Mouse (Mus musculus) liver, adult 2 months (tissue): Measurements from ENCODE around the gene Nop53. TPM values are rescaled to one million over a fixed set of nuclear protein-coding genes. Genes with fewer than 3 reads are reported as not detected.

Experiments used
- DNase-seq: peaks from one replicate; pipeline ENCODE4 v3.0.0-alpha.2; 2011; ENCODE audit warnings: low read depth, low spot score; ENCODE audit errors: extremely low read depth
- H3K27ac ChIP-seq: fragments of 200-500 bp; replicated peaks from 2 replicates; pipeline ENCODE4 v1.5.1; 2012; ENCODE audit warnings: low read depth, mild to moderate bottlenecking, control low read depth, inconsistent platforms, low read length; ENCODE audit not compliant: insufficient read depth
- H3K27me3 ChIP-seq: fragments of 200-500 bp; 2 replicates; pipeline ENCODE4 v1.6.1; 2012; ENCODE audit warnings: mild to moderate bottlenecking, moderate library complexity, low read length, inconsistent platforms; ENCODE audit not compliant: control insufficient read depth, insufficient read depth
- H3K36me3 ChIP-seq: fragments of 200-500 bp; 2 replicates; pipeline ENCODE4 v1.6.1; 2012; ENCODE audit warnings: low read length, inconsistent platforms; ENCODE audit not compliant: control insufficient read depth, insufficient read depth
- H3K4me1 ChIP-seq: fragments of 200-500 bp; 2 replicates; pipeline ENCODE4 v1.6.1; 2011; ENCODE audit warnings: low read length; ENCODE audit not compliant: control insufficient read depth, insufficient read depth
- H3K4me3 ChIP-seq: fragments of 200-500 bp; 2 replicates; pipeline ENCODE4 v1.5.1; 2011; ENCODE audit warnings: low read depth, mild to moderate bottlenecking, control low read depth, low read length, moderate library complexity; ENCODE audit not compliant: insufficient read depth
- H3K79me2 ChIP-seq: fragments of 200-500 bp; 2 replicates; pipeline ENCODE4 v1.6.1; 2012; ENCODE audit warnings: inconsistent platforms, mild to moderate bottlenecking, low read length, moderate library complexity; ENCODE audit not compliant: control insufficient read depth, insufficient read depth
- H3K9ac ChIP-seq: fragments of 200-500 bp; 2 replicates; pipeline ENCODE4 v1.6.1; 2012; ENCODE audit warnings: low read depth, mild to moderate bottlenecking, control low read depth, inconsistent platforms, low read length
- CTCF ChIP-seq: fragments of 200-500 bp; IDR thresholded peaks from 2 replicates; pipeline ENCODE4 v1.5.1; 2011; ENCODE audit warnings: low read depth, low read length, control low read depth
- POLR2A ChIP-seq: fragments of 200-500 bp; IDR thresholded peaks from 2 replicates; pipeline ENCODE4 v1.6.1; 2011; ENCODE audit warnings: low read length, control low read depth; ENCODE audit not compliant: insufficient read depth; ENCODE audit errors: extremely low read depth
- WGBS: fragments of 180-500 bp; shearing (Covaris S2); methylation state at CpG from one replicate; pipeline ENCODE4 v1.1.7; 2018; 5-methylcytosine and 5-hydroxymethylcytosine counted together
- polyA plus RNA-seq: library from polyadenylated mRNA; depleted of rRNA; stranded (reverse); fragments of >200 nt; gene quantifications from 2 replicates; pipeline ENCODE4 v1.2.3, GENCODE M21; 2012; rRNA removed
- total RNA-seq: library from RNA; depleted of rRNA; stranded (reverse); fragments of >200 nt; gene quantifications from 2 replicates; pipeline ENCODE4 v1.2.3, GENCODE M21; 2014; rRNA removed

Gene Nop53
- total RNA-seq (57.3 and 59.6 TPM in 2 replicates), polyA plus RNA-seq (65.2 and 69.5 TPM in 2 replicates)

DNA sequence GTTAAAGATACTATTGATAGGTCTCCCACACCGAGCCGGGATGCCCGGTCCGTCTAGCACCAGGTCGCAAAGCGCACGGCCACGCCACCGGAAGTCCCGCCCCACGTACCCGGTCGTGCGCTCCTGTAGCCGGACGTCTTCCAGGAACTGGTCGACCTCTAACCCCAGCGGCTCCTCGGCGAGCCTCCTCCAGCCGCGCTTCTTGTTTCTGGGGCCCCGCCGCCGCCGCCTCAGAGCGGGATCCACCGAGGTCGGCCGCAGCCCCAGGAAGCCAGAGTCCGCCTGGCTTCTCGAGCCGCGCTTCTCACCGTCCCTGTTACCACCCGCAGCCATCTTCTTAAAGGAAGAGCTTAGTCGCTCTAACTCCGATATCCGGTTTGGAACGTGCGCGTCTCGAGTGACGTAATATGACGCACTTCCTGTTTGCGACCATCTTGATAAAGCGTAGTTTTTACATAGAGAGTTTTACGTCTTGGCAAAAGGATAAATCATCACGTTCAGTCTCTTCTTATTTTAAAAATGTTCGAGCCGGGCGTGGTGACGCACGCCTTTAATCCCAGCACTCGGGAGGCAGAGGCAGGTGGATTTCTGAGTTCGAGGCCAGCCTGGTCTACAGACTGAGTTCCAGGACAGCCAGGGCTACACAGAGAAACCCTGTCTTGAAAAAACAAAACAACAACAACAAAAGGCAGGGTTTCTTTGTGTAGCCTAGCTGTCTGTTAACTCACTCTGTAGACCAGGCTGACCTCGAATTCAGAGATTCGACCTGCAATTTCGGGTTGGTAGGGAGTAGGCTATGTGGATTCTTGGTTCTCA lies at the start of gene Nop53:
Gene Nop53 (minus strand): TSS at position 354 of the 816 bp plus-strand sequence.
- WGBS = 2% methylated on average over 59 of the region's 59 CpGs
- Histone ChIP-seq H3K9ac (peak within 1 kb of the TSS; percentile 92), H3K36me3 (peaks cover 7% of the 10 kb centered on the region), H3K4me1 (peaks cover 9% of the 10 kb centered on the region), H3K27ac (peak within 1 kb of the TSS; percentile 96), H3K79me2 (no peaks in the 10 kb centered on the region), H3K27me3 (no peaks in the 10 kb centered on the region), H3K4me3 (peak within 1 kb of the TSS; percentile 86)
- TF ChIP-seq CTCF (no peak), POLR2A (no peak)
- DNase-seq = peak; percentile 95

DNA sequence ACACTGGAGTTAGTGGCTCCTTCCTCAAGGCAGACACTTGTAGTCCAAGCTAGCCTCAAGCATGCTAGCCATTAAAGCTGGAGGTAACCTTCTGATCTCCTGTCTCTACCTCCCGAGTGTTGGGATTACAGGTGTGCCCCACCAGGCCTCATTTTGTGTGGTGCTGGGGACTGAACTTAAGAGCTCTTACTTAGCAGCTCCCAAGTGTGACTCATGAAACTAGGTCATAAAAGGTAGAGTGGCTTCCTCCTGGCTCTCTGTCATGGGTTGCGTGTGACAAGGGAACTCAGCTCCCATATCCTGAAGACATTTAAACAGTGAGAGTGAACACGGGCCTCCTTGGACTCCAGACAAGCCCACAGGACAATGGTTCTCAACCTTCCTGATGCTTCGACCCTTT lies 47.9 kb upstream of the Nop53 start:
- no peaks in the 10 kb centered on the region for H3K27me3 ChIP-seq
- TF ChIP-seq CTCF (no peak), POLR2A (no peak)
- H3K9ac ChIP-seq = no peak overlapping the region
- H3K4me1 ChIP-seq = peaks cover 7% of the 10 kb centered on the region; the same call in 1 of the 2 replicates
- WGBS = 91% methylated on average over 4 of the region's 4 CpGs
- H3K4me3 ChIP-seq = no peak overlapping the region
- H3K79me2 ChIP-seq = peaks cover 3% of the 10 kb centered on the region; the same call in 1 of the 2 replicates
- peaks cover 5% of the 10 kb centered on the region; the same call in 1 of the 2 replicates for H3K36me3 ChIP-seq
- no peak for DNase-seq
- no peak overlapping the region for H3K27ac ChIP-seq

DNA sequence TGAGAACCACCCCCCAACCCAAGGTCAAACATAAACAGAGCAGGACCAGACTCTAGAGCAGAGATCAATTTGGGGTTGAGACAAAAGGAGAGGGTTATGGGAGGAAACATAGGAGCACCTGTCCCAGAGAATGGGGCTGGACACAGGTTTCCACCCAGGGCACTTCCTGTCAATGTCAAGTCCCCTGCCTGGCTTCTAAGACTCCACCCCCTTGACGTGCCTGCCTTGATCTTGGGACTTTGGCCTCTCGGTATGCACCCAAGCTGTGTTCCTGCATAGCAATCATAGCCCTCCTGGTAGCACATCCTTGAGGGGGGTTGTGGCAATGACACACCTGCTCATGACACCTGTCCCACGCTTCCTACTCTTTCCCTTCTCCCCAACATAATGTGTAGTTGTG lies 47.3 kb upstream of the Nop53 start:
- DNase-seq = peak; percentile 66
- TF ChIP-seq POLR2A = no peak
- TF ChIP-seq CTCF = no peak
- H3K36me3 ChIP-seq = peaks cover 5% of the 10 kb centered on the region; the same call in 1 of the 2 replicates

DNA sequence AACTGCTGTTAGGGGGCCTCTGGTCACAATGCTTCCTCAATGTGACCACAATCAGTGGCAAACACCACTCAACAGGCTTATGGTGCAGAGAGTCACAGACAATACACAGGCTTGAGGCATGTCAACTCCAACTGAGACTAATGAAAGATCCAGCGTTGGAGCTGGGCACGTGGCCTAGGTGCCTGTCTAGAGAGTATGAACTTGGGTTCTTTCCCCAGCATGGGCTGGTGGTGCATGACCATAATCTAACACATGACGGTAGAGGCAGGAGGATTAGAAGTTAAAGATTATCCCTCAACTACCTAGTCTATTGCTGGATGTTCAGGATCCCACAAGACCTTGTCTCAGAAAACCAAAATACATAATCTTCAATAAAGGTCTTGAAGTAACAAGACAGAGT lies 45.9 kb upstream of the Nop53 start:
- no peak overlapping the region for H3K9ac ChIP-seq
- no peak for DNase-seq
- TF ChIP-seq POLR2A = no peak
- no peak for TF ChIP-seq CTCF
- no peaks in the 10 kb centered on the region for H3K27me3 ChIP-seq
- peaks cover 12% of the 10 kb centered on the region for H3K79me2 ChIP-seq
- peaks cover 5% of the 10 kb centered on the region; the same call in 1 of the 2 replicates for H3K36me3 ChIP-seq
- peaks cover 7% of the 10 kb centered on the region; the same call in 1 of the 2 replicates for H3K4me1 ChIP-seq
- H3K4me3 ChIP-seq = no peak overlapping the region
- no peak overlapping the region for H3K27ac ChIP-seq
- WGBS = 91% methylated on average over 3 of the region's 3 CpGs

More for the DNA sequence above, 47.3 kb upstream of the Nop53 start:
- WGBS = 37% methylated on average over 3 of the region's 3 CpGs
- H3K27me3 ChIP-seq = no peaks in the 10 kb centered on the region
- peaks cover 3% of the 10 kb centered on the region; the same call in 1 of the 2 replicates for H3K79me2 ChIP-seq
- no peak overlapping the region for H3K4me3 ChIP-seq
- no peak overlapping the region for H3K27ac ChIP-seq
- no peak overlapping the region for H3K9ac ChIP-seq
- H3K4me1 ChIP-seq = peaks cover 7% of the 10 kb centered on the region; the same call in 1 of the 2 replicates

- H3K27ac ChIP-seq = no peak overlapping the region
- no peak for DNase-seq
- H3K9ac ChIP-seq = no peak overlapping the region
- H3K79me2 ChIP-seq = peaks cover 12% of the 10 kb centered on the region
- H3K27me3 ChIP-seq = no peaks in the 10 kb centered on the region
- 92% methylated on average over 16 of the region's 16 CpGs for WGBS
- TF ChIP-seq CTCF = no peak
- TF ChIP-seq POLR2A = no peak
- no peak overlapping the region for H3K4me3 ChIP-seq
- no peaks in the 10 kb centered on the region; the same call in 1 of the 2 replicates for H3K4me1 ChIP-seq
- no peaks in the 10 kb centered on the region; the same call in 1 of the 2 replicates for H3K36me3 ChIP-seq
Measured at GRCm38 (mm10) chr7:15987661-15988356, 41.9 kb upstream of the Nop53 start.
